Mouse (Mus musculus) inflammation-experienced regulatory T-cells, adult 6 months (primary cell): ENCODE measurements around the gene Pomc. TPM values are rescaled to one million over a fixed set of nuclear protein-coding genes. Genes with fewer than 3 reads are reported as not detected.
"Not testable (repeated sequence)": the region's sequence is repeated elsewhere in the genome, so short reads cannot be mapped to it uniquely, and the experiment has no call there.

Experiments used
- ATAC-seq: one replicate; pipeline ENCODE4 v1.8.0; 2017
- polyA plus RNA-seq, 3 experiments: library from polyadenylated mRNA; unstranded; fragments of 100-300 nt; shearing (Covaris generic); gene quantifications; one replicate each; pipeline ENCODE4 v1.2.1; 2017

Pomc gene
- polyA plus RNA-seq, 3 experiments from 2014 or later = 1.3 to 2.6 (median 1.4) TPM

GRCm38 (mm10) chr12:3973169-3973568, 18.4 kb downstream of the Pomc start:
- ATAC-seq = not testable (repeated sequence)

- no peak for ATAC-seq
Observed at GRCm38 (mm10) chr12:3980991-3981349, 26.2 kb downstream of the Pomc start.

GRCm38 (mm10) chr12:3981350-3982131, 26.8 kb downstream of the Pomc start:
- ATAC-seq = peak; percentile 89

- peak; percentile 17 for ATAC-seq
Observed at GRCm38 (mm10) chr12:3982257-3982656, 27.5 kb downstream of the Pomc start.

- peak; percentile 49 for ATAC-seq
Observed at GRCm38 (mm10) chr12:3983736-3984135, 29.0 kb downstream of the Pomc start.

- ATAC-seq = no peak
Observed at GRCm38 (mm10) chr12:3984446-3984845, 29.7 kb downstream of the Pomc start.

- no peak for ATAC-seq
Observed at GRCm38 (mm10) chr12:3989943-3990342, 35.2 kb downstream of the Pomc start.

- no peak for ATAC-seq
Observed at GRCm38 (mm10) chr12:3991047-3991446, 36.3 kb downstream of the Pomc start.

GRCm38 (mm10) chr12:3996749-3997148, 42.0 kb downstream of the Pomc start:
- ATAC-seq = no peak

GRCm38 (mm10) chr12:4000406-4000805, 45.7 kb downstream of the Pomc start:
- ATAC-seq = no peak

GRCm38 (mm10) chr12:4004648-4005047, 49.9 kb downstream of the Pomc start:
- ATAC-seq = no peak

- ATAC-seq = no peak
Observed at GRCm38 (mm10) chr12:4006079-4006478, 51.3 kb downstream of the Pomc start.

- no peak for ATAC-seq
Observed at GRCm38 (mm10) chr12:4007181-4007580, 52.4 kb downstream of the Pomc start.

GRCm38 (mm10) chr12:4007766-4008165, 53.0 kb downstream of the Pomc start:
- no peak for ATAC-seq

GRCm38 (mm10) chr12:4008731-4009130, 54.0 kb downstream of the Pomc start:
- no peak for ATAC-seq

Other genes starting within 250 kb of the Pomc start
- 10 to 100 TPM; 16.8 to 25.5 (median 23.8) TPM for gene Dnmt3a, start 148.9 kb upstream of the Pomc start, polyA plus RNA-seq
- under 1 TPM in 2 of 3 experiments, not detected in 1; 0.29 to 0.43 TPM for gene Efr3b, start 84.0 kb downstream of the Pomc start, polyA plus RNA-seq
- gene Dnajc27, start 127.6 kb downstream of the Pomc start, polyA plus RNA-seq = 1 to 10 TPM; 1.5 to 3.3 (median 2.9) TPM
- 1 to 10 TPM; 2.1 to 5.9 (median 2.9) TPM for gene Adcy3, start 178.2 kb downstream of the Pomc start, polyA plus RNA-seq